Mouse (Mus musculus) bone marrow macrophage, adult 2 months (primary cell): ENCODE results near the gene Nup210l.

Experiments
- CTCF ChIP-seq: IDR thresholded peaks from 2 replicates; pipeline ENCODE4 v1.5.1; 2012; ENCODE audit warnings: low read depth, mild to moderate bottlenecking, low read length, moderate library complexity
- POLR2A ChIP-seq: IDR thresholded peaks from 2 replicates; pipeline ENCODE4 v1.6.1; 2012; ENCODE audit warnings: mild to moderate bottlenecking, low read depth, low read length, borderline replicate concordance

GRCm38 (mm10) chr3:90125710-90126109, 21.8 kb downstream of the Nup210l start:
- no peak for TF ChIP-seq POLR2A
- TF ChIP-seq CTCF: no peak
